Mouse (Mus musculus): ENCODE measurements around the gene Hoxd12. TPM values are rescaled to one million over a fixed set of nuclear protein-coding genes. Genes with fewer than 3 reads are reported as not detected.

Gene Hoxd12
- polyA plus RNA-seq, 1 experiment = not detected

DNA sequence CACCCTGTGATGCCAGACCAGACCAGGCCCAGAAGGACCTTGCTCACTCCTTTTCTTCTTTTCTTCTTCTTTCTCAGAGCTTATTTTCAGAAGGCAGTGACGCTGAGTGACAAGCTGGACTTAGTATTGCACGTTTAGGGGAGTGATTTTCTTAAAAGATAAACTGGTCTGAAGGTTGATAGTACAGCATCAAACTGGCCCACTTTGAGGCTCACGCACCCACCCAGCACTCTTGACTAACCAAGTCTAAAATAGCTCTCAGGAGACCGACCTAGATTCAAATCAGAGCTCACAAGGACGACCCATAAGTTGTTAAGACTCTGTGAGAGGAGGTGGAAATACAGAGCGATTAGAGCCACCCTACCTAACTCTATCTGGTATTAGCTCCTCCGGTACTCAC lies 8.4 kb upstream of the Hoxd12 start:
- H3K4me3 ChIP-seq (ENCODE audit: insufficient read depth, low read depth, low read length) = no peak overlapping the region
- H3K4me1 ChIP-seq (ENCODE audit: control insufficient read depth, insufficient read depth, low read length) = no peaks in the 10 kb centered on the region
- no peaks in the 10 kb centered on the region for H3K36me3 ChIP-seq (ENCODE audit: control insufficient read depth, insufficient read depth, low read length)
- peaks cover 12% of the 10 kb centered on the region for H3K27me3 ChIP-seq (replicated peaks; ENCODE audit: control insufficient read depth, insufficient read depth, low read length)
- TF ChIP-seq CTCF (conservative IDR thresholded peaks at IDR 0.05; ENCODE audit: insufficient read depth, insufficient read length, low read depth, low read length) (no peak), POLR2A (IDR thresholded peaks at IDR 0.05; ENCODE audit: low read depth, low read length) (no peak)
- H3K27ac ChIP-seq (ENCODE audit: insufficient read depth, low read depth, low read length) = no peak overlapping the region
- no peak for DNase-seq
- 6% methylated on average over 7 of the region's 7 CpGs for WGBS

DNA sequence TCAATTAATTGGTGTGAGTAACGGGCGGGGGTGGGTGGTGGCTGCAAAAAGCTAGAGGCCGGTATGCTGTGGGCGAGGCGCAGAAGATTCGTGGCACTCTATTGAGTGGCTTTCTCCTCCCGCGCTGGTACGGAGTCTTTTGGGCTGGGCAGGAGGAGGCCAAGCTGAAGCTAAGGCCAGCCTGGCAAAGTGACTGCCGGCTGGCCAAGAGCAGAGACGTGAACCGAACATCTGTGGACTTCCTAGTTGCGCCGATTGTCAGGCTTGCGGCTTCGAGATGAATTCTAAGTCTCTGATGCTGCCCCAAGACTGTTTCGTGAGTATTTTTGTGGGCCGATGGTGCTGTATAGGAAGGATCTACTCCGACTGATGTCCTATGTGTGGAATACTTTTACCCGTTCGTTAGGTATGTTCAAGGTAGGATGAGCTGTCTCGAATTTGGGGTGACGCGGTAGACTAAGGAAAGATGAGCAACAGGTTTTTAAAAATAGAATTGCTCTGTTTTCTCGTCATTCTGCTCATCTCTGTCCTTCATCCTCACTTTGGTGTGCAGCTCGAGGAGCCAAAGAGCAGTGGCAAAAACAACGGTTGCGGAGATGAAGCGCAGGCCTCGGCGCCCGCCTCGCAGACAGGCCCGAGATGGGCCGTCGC lies 7.5 kb upstream of the Hoxd12 start:
- Histone ChIP-seq H3K27ac (ENCODE audit: insufficient read depth, low read depth, low read length) (no peak overlapping the region), H3K27me3 (replicated peaks; ENCODE audit: control insufficient read depth, insufficient read depth, low read length) (peaks cover 10% of the 10 kb centered on the region), H3K4me3 (ENCODE audit: insufficient read depth, low read depth, low read length) (no peak overlapping the region), H3K4me1 (ENCODE audit: control insufficient read depth, insufficient read depth, low read length) (no peaks in the 10 kb centered on the region), H3K36me3 (ENCODE audit: control insufficient read depth, insufficient read depth, low read length) (no peaks in the 10 kb centered on the region)
- no peak for TF ChIP-seq CTCF (conservative IDR thresholded peaks at IDR 0.05; ENCODE audit: insufficient read depth, insufficient read length, low read depth, low read length)
- no peak for TF ChIP-seq POLR2A (IDR thresholded peaks at IDR 0.05; ENCODE audit: low read depth, low read length)
- DNase-seq = no peak
- WGBS = 10% methylated on average over 36 of the region's 36 CpGs

DNA sequence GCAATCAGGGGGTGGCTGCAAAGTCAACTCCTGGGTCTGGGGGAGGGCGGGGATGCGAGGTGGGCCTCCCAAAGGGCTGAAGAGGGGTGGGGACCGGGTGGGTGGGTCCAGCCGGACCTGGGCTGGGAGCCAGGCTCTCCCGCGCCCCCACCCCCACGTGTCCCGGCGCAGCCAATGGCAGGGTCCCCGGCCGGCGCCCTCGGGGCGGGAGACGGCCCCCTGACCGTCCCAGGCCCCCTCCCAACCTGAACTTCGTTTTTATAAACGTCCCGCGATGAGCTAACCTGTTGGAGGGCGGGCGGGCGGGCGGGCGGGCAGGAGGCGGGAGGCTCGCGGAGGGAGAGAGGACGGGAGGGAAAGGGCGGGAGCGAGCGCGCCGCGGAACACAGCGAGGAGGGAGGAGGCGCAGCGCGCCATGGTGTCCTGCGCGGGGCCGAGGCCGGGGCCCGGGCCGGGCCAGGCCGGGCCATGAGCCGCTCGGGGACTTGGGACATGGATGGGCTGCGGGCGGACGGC lies 6.9 kb upstream of the Hoxd12 start, which contains the start of gene Hoxd13:
TSS of gene Hoxd13 (plus strand) at position 469 of the 516 bp plus-strand sequence.
- H3K27ac ChIP-seq (ENCODE audit: insufficient read depth, low read depth, low read length) = no peak within 1 kb of the TSS
- H3K27me3 ChIP-seq (replicated peaks; ENCODE audit: control insufficient read depth, insufficient read depth, low read length) = peaks cover 10% of the 10 kb centered on the region
- no peaks in the 10 kb centered on the region for H3K36me3 ChIP-seq (ENCODE audit: control insufficient read depth, insufficient read depth, low read length)
- 1% methylated on average over 23 of the region's 51 CpGs for WGBS
- H3K4me3 ChIP-seq (ENCODE audit: insufficient read depth, low read depth, low read length) = peak within 1 kb of the TSS; percentile 5; the same call in 1 of the 2 replicates
- TF ChIP-seq CTCF (conservative IDR thresholded peaks at IDR 0.05; ENCODE audit: insufficient read depth, insufficient read length, low read depth, low read length) (no peak), POLR2A (IDR thresholded peaks at IDR 0.05; ENCODE audit: low read depth, low read length) (no peak)
- no peaks in the 10 kb centered on the region for H3K4me1 ChIP-seq (ENCODE audit: control insufficient read depth, insufficient read depth, low read length)
- no peak for DNase-seq

DNA sequence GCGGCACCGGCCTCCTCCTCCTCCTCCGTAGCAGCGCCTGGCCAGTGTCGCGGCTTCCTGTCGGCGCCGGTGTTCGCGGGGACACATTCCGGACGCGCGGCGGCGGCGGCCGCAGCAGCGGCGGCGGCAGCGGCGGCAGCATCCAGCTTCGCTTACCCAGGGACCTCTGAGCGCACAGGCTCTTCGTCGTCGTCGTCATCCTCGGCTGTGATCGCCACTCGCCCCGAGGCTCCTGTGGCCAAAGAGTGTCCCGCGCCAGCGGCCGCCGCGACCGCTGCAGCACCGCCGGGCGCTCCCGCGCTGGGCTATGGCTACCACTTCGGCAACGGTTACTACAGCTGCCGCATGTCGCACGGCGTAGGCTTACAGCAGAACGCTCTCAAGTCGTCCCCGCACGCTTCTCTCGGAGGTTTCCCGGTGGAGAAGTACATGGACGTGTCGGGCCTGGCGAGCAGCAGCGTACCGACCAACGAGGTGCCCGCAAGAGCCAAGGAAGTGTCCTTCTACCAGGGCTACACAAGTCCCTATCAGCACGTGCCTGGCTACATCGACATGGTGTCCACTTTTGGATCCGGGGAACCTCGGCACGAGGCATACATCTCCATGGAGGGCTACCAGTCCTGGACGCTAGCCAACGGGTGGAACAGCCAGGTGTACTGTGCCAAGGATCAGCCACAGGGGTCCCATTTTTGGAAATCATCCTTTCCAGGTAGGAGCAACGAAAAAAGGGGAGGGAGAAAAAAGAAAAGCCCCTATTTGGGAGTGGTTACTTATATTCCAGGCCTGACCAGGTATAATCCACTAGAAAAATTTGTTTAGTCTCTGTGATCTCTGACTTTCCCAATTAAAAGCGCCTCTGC lies 6.2 kb upstream of the Hoxd12 start:
- no peaks in the 10 kb centered on the region for H3K4me1 ChIP-seq (ENCODE audit: control insufficient read depth, insufficient read depth, low read length)
- DNase-seq = peak; percentile 40
- TF ChIP-seq POLR2A (IDR thresholded peaks at IDR 0.05; ENCODE audit: low read depth, low read length) (no peak), CTCF (conservative IDR thresholded peaks at IDR 0.05; ENCODE audit: insufficient read depth, insufficient read length, low read depth, low read length) (no peak)
- H3K36me3 ChIP-seq (ENCODE audit: control insufficient read depth, insufficient read depth, low read length) = no peaks in the 10 kb centered on the region
- peak overlapping the region; percentile 5; the same call in 1 of the 2 replicates for H3K4me3 ChIP-seq (ENCODE audit: insufficient read depth, low read depth, low read length)
- 1% methylated on average over 73 of the region's 74 CpGs for WGBS
- H3K27me3 ChIP-seq (replicated peaks; ENCODE audit: control insufficient read depth, insufficient read depth, low read length) = peaks cover 11% of the 10 kb centered on the region
- no peak overlapping the region for H3K27ac ChIP-seq (ENCODE audit: insufficient read depth, low read depth, low read length)

DNA sequence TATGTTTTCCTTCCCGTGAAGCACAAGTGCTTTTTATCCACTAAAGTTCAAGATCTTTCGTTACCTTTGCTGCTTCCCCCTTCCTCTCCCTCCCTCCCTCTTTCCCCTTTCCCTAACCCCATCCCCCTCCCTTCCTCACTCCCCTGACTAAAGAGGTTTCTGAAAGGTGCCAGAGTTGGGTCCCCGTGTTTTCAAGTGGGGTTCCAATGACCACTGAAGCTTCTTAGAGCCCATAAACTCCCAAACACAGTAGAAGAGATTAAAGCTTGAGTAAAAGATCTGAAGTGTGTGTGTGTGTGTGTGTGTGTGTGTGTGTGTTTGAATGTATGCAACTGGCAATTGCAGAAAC lies 5.6 kb upstream of the Hoxd12 start:
- WGBS = 10% methylated on average over 3 of the region's 3 CpGs
- Histone ChIP-seq H3K27ac (ENCODE audit: insufficient read depth, low read depth, low read length) (no peak overlapping the region), H3K4me1 (ENCODE audit: control insufficient read depth, insufficient read depth, low read length) (no peaks in the 10 kb centered on the region), H3K4me3 (ENCODE audit: insufficient read depth, low read depth, low read length) (no peak overlapping the region), H3K36me3 (ENCODE audit: control insufficient read depth, insufficient read depth, low read length) (no peaks in the 10 kb centered on the region), H3K27me3 (replicated peaks; ENCODE audit: control insufficient read depth, insufficient read depth, low read length) (peaks cover 11% of the 10 kb centered on the region)
- no peak for DNase-seq
- no peak for TF ChIP-seq CTCF (conservative IDR thresholded peaks at IDR 0.05; ENCODE audit: insufficient read depth, insufficient read length, low read depth, low read length)
- no peak for TF ChIP-seq POLR2A (IDR thresholded peaks at IDR 0.05; ENCODE audit: low read depth, low read length)

DNA sequence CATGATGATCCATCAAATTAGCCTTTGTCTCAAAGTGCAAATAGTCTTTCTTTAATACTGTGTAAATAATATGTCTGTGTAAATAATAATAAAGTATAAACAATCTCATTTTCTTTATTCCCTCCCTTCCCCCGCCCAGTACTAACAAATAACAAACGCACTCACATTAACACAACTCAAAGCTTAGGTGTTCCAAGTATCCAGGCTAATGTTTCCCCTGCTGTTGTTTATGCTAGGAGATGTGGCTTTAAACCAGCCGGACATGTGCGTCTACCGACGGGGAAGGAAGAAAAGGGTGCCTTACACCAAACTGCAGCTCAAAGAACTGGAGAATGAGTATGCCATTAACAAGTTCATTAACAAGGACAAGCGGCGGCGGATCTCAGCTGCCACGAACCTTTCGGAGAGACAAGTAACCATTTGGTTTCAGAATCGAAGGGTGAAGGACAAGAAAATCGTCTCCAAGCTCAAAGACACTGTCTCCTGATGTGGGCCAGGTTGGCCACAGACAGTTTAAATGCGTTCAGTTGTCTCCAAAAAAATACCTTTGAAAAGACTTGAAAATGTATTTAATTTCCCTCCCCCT lies 5.1 kb upstream of the Hoxd12 start:
- H3K27ac ChIP-seq (ENCODE audit: insufficient read depth, low read depth, low read length) = no peak overlapping the region
- no peaks in the 10 kb centered on the region for H3K4me1 ChIP-seq (ENCODE audit: control insufficient read depth, insufficient read depth, low read length)
- DNase-seq = no peak
- TF ChIP-seq CTCF (conservative IDR thresholded peaks at IDR 0.05; ENCODE audit: insufficient read depth, insufficient read length, low read depth, low read length) (no peak), POLR2A (IDR thresholded peaks at IDR 0.05; ENCODE audit: low read depth, low read length) (no peak)
- 20% methylated on average over 14 of the region's 14 CpGs for WGBS
- H3K27me3 ChIP-seq (replicated peaks; ENCODE audit: control insufficient read depth, insufficient read depth, low read length) = peaks cover 11% of the 10 kb centered on the region
- no peaks in the 10 kb centered on the region for H3K36me3 ChIP-seq (ENCODE audit: control insufficient read depth, insufficient read depth, low read length)
- no peak overlapping the region for H3K4me3 ChIP-seq (ENCODE audit: insufficient read depth, low read depth, low read length)
